13 mouse cellular contexts compared by ENCODE assay signal in genomic region chr5:13992734-13993396, GRCm38 (mm10). TPM values are rescaled to one million over a fixed set of nuclear protein-coding genes. Genes with fewer than 3 reads are reported as not detected.
DNase-seq lines count a peak whose midpoint lies in the region; ATAC-seq and TF ChIP-seq lines count a peak whose summit lies in the region.
"Had no signal": no experiment of that assay in that cellular context is flagged by ENCODE, and none has a peak within 500 bp of the region (broad histone marks: within the 10 kb centered on the region; RNA-seq: fewer than 3 reads in every experiment).

No protein-coding gene starts in this region.

- H3K4me3 ChIP-seq in forebrain, postnatal 0 days (ENCODE audit: low read depth, low read length) = no peak overlapping the region
- no peak overlapping the region for H3K4me3 ChIP-seq in forebrain, embryonic 14.5 days (ENCODE audit: low read depth, low read length)
- no peak overlapping the region for H3K4me3 ChIP-seq in hindbrain, embryonic 14.5 days (replicated peaks; ENCODE audit: low read length)
- H3K4me3 ChIP-seq in midbrain, embryonic 16.5 days (ENCODE audit: low read depth, low read length) = no peak overlapping the region
- H3K4me3 ChIP-seq: embryonic facial prominence, embryonic 15.5 days; hindbrain, embryonic 12.5 days; neural tube, embryonic 12.5 days had no signal

- 68% methylated on average over 11 of the region's 11 CpGs for WGBS in forebrain, postnatal 0 days
- WGBS in forebrain, embryonic 14.5 days = 77% methylated on average over 11 of the region's 11 CpGs
- 67% methylated on average over 11 of the region's 11 CpGs for WGBS in hindbrain, embryonic 14.5 days
- WGBS in midbrain, embryonic 16.5 days = 77% methylated on average over 11 of the region's 11 CpGs

- H3K27ac ChIP-seq in forebrain, postnatal 0 days (ENCODE audit: low read depth, low read length) = no peak overlapping the region
- no peak overlapping the region for H3K27ac ChIP-seq in forebrain, embryonic 14.5 days (ENCODE audit: low read depth, low read length)
- H3K27ac ChIP-seq in hindbrain, embryonic 14.5 days = no peak overlapping the region
- no peak overlapping the region for H3K27ac ChIP-seq in midbrain, embryonic 16.5 days (ENCODE audit: low read length)
- H3K27ac ChIP-seq: embryonic facial prominence, embryonic 15.5 days; hindbrain, embryonic 12.5 days; liver, embryonic 14.5 days; neural tube, embryonic 12.5 days had no signal

- no peaks in the 10 kb centered on the region for H3K27me3 ChIP-seq in forebrain, postnatal 0 days (ENCODE audit: insufficient read depth, low read length)
- no peaks in the 10 kb centered on the region for H3K27me3 ChIP-seq in forebrain, embryonic 14.5 days (replicated peaks; ENCODE audit: control insufficient read depth, insufficient read depth, low read length)
- no peaks in the 10 kb centered on the region for H3K27me3 ChIP-seq in hindbrain, embryonic 14.5 days (ENCODE audit: control insufficient read depth, insufficient read depth, low read length)
- H3K27me3 ChIP-seq in midbrain, embryonic 16.5 days (ENCODE audit: control insufficient read depth, insufficient read depth, low read depth, low read length) = no peaks in the 10 kb centered on the region
- H3K27me3 ChIP-seq: embryonic facial prominence, embryonic 15.5 days; hindbrain, embryonic 12.5 days; neural tube, embryonic 12.5 days had no signal

- no peaks in the 10 kb centered on the region for H3K4me1 ChIP-seq in forebrain, postnatal 0 days (ENCODE audit: insufficient read depth)
- H3K4me1 ChIP-seq in forebrain, embryonic 14.5 days (ENCODE audit: control insufficient read depth, insufficient read depth, low read length) = no peaks in the 10 kb centered on the region
- H3K4me1 ChIP-seq in hindbrain, embryonic 14.5 days (replicated peaks; ENCODE audit: control insufficient read depth, insufficient read depth, low read length) = no peaks in the 10 kb centered on the region
- H3K4me1 ChIP-seq in midbrain, embryonic 16.5 days (ENCODE audit: control insufficient read depth, insufficient read depth, low read length) = no peaks in the 10 kb centered on the region
- H3K4me1 ChIP-seq: embryonic facial prominence, embryonic 15.5 days; hindbrain, embryonic 12.5 days; neural tube, embryonic 12.5 days had no signal

- no peak overlapping the region for H3K4me2 ChIP-seq in forebrain, postnatal 0 days (ENCODE audit: low read depth)
- H3K4me2 ChIP-seq in forebrain, embryonic 14.5 days (ENCODE audit: low read length) = no peak overlapping the region
- H3K4me2 ChIP-seq in hindbrain, embryonic 14.5 days (replicated peaks) = no peak overlapping the region
- H3K4me2 ChIP-seq in midbrain, embryonic 16.5 days (ENCODE audit: low read length) = no peak overlapping the region
- H3K4me2 ChIP-seq: embryonic facial prominence, embryonic 15.5 days; hindbrain, embryonic 12.5 days; neural tube, embryonic 12.5 days had no signal

- no peaks in the 10 kb centered on the region for H3K36me3 ChIP-seq in forebrain, postnatal 0 days (ENCODE audit: insufficient read depth)
- no peaks in the 10 kb centered on the region for H3K36me3 ChIP-seq in forebrain, embryonic 14.5 days (ENCODE audit: control insufficient read depth, insufficient read depth, low read length)
- no peaks in the 10 kb centered on the region for H3K36me3 ChIP-seq in hindbrain, embryonic 14.5 days (replicated peaks; ENCODE audit: control insufficient read depth, insufficient read depth)
- H3K36me3 ChIP-seq in midbrain, embryonic 16.5 days (ENCODE audit: control insufficient read depth, insufficient read depth, low read length) = no peaks in the 10 kb centered on the region
- H3K36me3 ChIP-seq: embryonic facial prominence, embryonic 15.5 days; hindbrain, embryonic 12.5 days; neural tube, embryonic 12.5 days had no signal

- no peak overlapping the region for H3K9ac ChIP-seq in forebrain, postnatal 0 days
- no peak overlapping the region for H3K9ac ChIP-seq in forebrain, embryonic 14.5 days (ENCODE audit: low read length)
- H3K9ac ChIP-seq in hindbrain, embryonic 14.5 days = no peak overlapping the region
- H3K9ac ChIP-seq in midbrain, embryonic 16.5 days (ENCODE audit: low read depth, low read length) = no peak overlapping the region
- H3K9ac ChIP-seq: embryonic facial prominence, embryonic 15.5 days; hindbrain, embryonic 12.5 days; liver, embryonic 14.5 days; neural tube, embryonic 12.5 days had no signal

- H3K9me3 ChIP-seq in forebrain, postnatal 0 days (ENCODE audit: low read length) = no peaks in the 10 kb centered on the region
- H3K9me3 ChIP-seq in forebrain, embryonic 14.5 days (replicated peaks; ENCODE audit: control insufficient read depth, low read length) = no peaks in the 10 kb centered on the region
- H3K9me3 ChIP-seq in hindbrain, embryonic 14.5 days (ENCODE audit: control insufficient read depth, low read length) = peaks cover 6% of the 10 kb centered on the region; the same call in 1 of the 2 replicates
- H3K9me3 ChIP-seq in midbrain, embryonic 16.5 days (replicated peaks; ENCODE audit: control insufficient read depth, low read length, poor library complexity, severe bottlenecking) = peaks cover 4% of the 10 kb centered on the region
- H3K9me3 ChIP-seq: embryonic facial prominence, embryonic 15.5 days; hindbrain, embryonic 12.5 days had no signal

- no peak for TF ChIP-seq CTCF in forebrain, postnatal 0 days (IDR thresholded peaks at IDR 0.05; ENCODE audit: low read depth)

- DNase-seq in forebrain, postnatal 0 days = peak; percentile 5
- DNase-seq in forebrain, embryonic 14.5 days (ENCODE audit: low spot score) = no peak
- peak; percentile 68 for DNase-seq in adipocyte (ENCODE audit: low spot score)
- DNase-seq in kidney, postnatal 4 days = peak; percentile 41 to 45
- DNase-seq in ovary, postnatal 36 days (ENCODE audit: low spot score) = peak; percentile 4
- DNase-seq in hindbrain, embryonic 14.5 days (ENCODE audit: low spot score) = no peak
- DNase-seq in cerebellum, postnatal 36 days = no peak
- DNase-seq: gastrocnemius, postnatal 36 days had no signal

- no peak for ATAC-seq in forebrain, postnatal 0 days
- ATAC-seq in forebrain, embryonic 14.5 days = no peak
- no peak for ATAC-seq in hindbrain, embryonic 14.5 days (ENCODE audit: low FRiP score)
- ATAC-seq in midbrain, embryonic 16.5 days = no peak

RNA-seq across cellular contexts. Expression of gene Sema3e, which starts 32.2 kb away (rescaled TPM):
- 3.9 and 4.6 TPM in 2 replicates for total RNA-seq in forebrain, postnatal 0 days (2014; rRNA removed)
- 2.3 and 3.9 TPM in 2 replicates for polyA plus RNA-seq in forebrain, postnatal 0 days (2015; fragmentation: Nextera tagmentation; extraction: Ambion mirVana)
- polyA plus RNA-seq in forebrain, embryonic 14.5 days (2014; fragmentation: Nextera tagmentation; extraction: Ambion mirVana) = 1.8 and 2.4 TPM in 2 replicates
- 5.5 TPM in 2 replicates for polyA plus RNA-seq in hindbrain, embryonic 14.5 days (2014; fragmentation: Nextera tagmentation; extraction: Ambion mirVana)
- polyA plus RNA-seq in midbrain, embryonic 16.5 days (2015; fragmentation: Nextera tagmentation; extraction: Ambion mirVana) = 3.4 and 4.1 TPM in 2 replicates

Comparison
In these comparisons a context has a peak if more than half of its experiments do, and no peak if none do; other contexts are left out.
1. DNase-seq: peak in forebrain, postnatal 0 days (single experiment), adipocyte (single experiment), kidney, postnatal 4 days (2 of 2) and ovary, postnatal 36 days (single experiment); none in forebrain, embryonic 14.5 days (single experiment), hindbrain, embryonic 14.5 days (single experiment) and cerebellum, postnatal 36 days (0 of 2).